Mouse (Mus musculus) heart, adult 11 months (tissue): ENCODE data around the gene Arhgap44.
A peak's percentile ranks its signal among the peaks of the same experiment; 100 is the strongest.

Experiments used
- DNase-seq: peaks from one replicate; pipeline ENCODE4 v3.0.0; 2022

Arhgap44 gene

DNA sequence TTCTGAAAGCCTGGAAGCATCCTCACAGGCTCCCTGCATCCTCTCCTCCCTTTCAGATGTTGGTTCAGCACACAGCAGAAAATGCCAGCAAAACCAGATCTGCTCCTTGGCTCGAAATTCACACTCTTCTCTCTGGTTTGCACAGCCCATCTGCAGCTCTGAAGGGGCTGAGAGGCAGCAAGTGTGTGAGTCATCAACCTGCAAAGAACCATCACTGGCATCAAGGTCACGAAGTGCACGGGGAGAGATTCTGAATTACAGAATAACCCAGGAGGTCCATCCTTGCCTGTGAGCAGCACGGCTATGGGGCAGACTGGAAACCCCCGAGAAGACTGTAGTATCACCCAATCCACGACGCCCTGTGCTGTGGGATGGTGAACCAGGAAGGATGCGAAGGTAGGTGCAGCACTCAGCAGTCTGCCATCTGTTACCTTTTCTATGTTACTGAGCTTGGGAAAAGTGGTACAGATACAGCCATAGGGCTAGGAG lies 27.5 kb downstream of the Arhgap44 start:
- peak; percentile 79 for DNase-seq

GRCm38 (mm10) chr11:65133661-65134060 lies 29.1 kb downstream of the Arhgap44 start:
- peak; percentile 55 for DNase-seq

GRCm38 (mm10) chr11:65129110-65129509 lies 33.7 kb downstream of the Arhgap44 start:
- DNase-seq: peak; percentile 12

DNA sequence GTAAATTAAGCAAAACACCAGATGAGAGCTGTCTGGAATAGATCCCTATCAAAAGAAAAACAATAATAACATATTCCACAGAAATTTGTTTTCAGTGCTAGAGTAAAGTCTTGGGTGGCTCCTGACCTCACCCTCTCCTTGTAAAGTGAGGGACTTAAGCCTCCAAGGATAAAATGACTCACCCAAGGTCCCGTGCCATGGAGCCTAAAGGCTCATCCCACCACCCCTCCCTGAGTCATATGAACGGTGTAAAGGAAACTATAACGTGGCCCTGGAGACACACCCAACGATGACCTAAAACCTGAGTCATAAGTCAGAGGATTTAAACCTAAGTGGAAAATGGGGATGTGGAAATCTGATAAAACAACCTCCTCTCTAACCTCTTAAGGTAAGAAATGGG lies 34.1 kb downstream of the Arhgap44 start:
- peak; percentile 27 for DNase-seq

- DNase-seq: peak; percentile 84
Measured at GRCm38 (mm10) chr11:65126566-65126965, 36.2 kb downstream of the Arhgap44 start.

DNA sequence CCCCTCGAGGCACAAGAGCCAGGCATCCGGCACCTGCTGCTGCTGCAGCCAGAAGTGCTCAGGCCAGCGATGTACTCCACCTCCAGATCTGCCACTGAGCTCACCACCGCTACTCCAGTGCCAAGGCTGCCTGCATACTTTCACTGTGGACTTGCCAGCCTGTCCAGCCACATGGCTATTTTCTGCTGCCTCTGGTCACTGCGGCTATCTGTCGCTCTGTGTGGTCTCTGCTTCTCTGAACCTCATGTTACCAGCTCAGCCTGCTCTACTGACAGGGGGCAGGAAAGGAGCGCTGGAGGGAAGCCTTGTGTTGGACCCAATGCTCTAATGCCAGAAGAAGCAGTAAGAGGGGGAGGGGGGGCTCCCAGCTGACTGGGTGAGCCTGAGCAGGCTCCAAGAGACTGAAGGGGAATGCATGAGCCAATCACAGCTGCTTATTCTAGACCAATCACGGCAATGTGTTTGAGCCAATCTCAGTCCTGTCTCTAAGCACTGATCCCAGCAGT lies 37.8 kb downstream of the Arhgap44 start:
- DNase-seq: peak; percentile 97

DNA sequence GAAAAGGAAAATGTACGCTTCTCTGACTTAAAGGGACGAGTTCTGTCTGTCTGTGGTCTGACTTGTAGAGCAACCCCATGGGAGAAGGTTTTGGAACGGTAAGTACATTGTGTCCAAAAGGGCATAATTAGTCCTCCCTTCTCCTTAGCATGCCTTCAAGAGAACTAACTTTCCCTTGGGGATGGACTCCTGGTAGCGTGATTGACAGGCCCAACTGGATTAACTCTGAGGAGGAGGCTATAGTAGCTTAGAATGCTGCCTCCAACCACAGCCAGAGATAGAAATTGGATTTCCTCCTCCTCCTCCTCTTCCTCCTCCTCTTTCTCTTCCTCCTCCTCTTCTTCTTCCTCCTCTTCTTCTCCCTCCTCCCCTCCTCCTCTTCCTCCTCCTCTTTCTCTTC lies 42.5 kb downstream of the Arhgap44 start:
- peak; percentile 69 for DNase-seq

DNA sequence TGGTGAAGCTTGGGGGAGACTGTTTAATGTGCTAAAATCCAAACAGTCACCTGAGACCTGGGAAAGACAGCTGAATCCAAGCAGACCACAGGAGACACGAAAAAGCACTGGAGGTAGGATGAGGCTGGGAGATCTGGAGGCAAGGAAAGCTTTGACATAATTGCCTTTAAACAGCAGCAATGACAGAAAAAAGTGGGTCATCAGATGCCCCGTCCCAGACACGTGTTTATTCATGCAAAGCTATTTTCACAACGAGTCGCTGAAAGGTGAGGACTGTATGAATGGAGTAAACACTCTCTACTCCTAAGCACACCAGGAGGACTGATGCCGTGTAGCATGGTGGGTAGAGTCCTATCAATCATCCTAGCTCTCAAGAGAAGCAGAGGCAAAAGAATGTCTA lies 47.0 kb downstream of the Arhgap44 start:
- peak; percentile 86 for DNase-seq

- peak; percentile 70 for DNase-seq
Measured at GRCm38 (mm10) chr11:65112086-65112485, 50.7 kb downstream of the Arhgap44 start.

- peak; percentile 54 for DNase-seq
Measured at GRCm38 (mm10) chr11:65111651-65112050, 51.1 kb downstream of the Arhgap44 start.

DNA sequence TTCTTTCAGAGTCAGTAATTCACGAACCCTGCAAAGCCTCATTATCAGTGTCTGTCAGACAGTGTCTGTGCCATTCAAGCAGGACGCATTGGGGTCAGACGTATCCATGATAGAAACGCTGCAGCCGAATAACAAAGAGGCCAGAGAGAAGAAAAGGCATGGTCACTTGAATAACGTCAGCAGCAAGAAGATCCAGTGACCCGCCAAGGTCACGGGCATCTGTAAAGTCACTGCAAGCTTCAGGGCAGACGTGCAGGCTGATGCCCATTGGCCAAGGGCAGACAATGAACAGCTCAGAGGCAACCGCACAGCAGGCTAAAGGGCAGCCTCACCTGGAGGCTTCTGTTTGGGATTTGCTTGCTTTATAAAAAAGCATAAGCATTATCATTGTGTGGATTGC lies 52.7 kb downstream of the Arhgap44 start:
- peak; percentile 75 for DNase-seq

- DNase-seq: peak; percentile 77
Measured at GRCm38 (mm10) chr11:65107734-65108171, 55.0 kb downstream of the Arhgap44 start.

DNA sequence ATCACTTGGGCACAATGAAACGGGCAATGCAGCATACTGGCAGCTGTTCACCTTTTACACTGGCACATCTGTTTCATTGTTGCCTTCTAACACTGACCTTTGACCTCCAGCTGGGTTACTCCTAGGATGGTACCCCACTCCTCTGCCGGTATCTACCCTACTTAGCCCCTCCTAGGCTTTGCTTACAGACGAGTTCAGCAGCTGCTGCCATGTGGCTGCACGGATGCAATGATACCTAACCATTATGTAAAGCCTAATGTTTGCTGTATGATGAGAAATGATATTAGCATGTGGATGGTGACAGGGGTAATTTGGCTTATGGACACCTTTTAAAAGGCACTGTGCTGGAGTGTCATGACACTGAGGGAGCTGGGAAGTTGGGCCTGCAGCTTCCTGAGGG lies 55.6 kb downstream of the Arhgap44 start:
- peak; percentile 82 for DNase-seq

DNA sequence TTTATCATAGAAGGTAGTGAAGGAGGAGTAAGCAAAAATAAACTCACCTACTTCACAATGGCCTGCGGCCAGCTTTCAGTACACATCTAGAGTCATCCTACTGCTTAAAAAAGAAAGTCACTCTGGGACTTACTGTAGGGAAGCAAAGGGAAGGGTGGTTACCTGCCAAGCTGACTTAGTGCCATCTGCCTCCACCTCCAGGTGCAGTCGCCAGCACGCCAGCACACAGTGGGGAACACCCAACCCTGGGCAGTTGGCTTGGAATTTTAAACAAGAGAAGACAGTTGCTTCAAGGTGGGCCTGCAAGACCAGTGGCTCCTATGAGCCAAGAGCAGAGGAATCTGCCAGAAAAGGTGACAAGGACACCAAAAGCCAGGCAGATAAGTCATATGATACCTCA lies 58.7 kb downstream of the Arhgap44 start:
- DNase-seq: peak; percentile 87

- peak; percentile 82 for DNase-seq
Measured at GRCm38 (mm10) chr11:65101206-65101605, 61.6 kb downstream of the Arhgap44 start.

DNA sequence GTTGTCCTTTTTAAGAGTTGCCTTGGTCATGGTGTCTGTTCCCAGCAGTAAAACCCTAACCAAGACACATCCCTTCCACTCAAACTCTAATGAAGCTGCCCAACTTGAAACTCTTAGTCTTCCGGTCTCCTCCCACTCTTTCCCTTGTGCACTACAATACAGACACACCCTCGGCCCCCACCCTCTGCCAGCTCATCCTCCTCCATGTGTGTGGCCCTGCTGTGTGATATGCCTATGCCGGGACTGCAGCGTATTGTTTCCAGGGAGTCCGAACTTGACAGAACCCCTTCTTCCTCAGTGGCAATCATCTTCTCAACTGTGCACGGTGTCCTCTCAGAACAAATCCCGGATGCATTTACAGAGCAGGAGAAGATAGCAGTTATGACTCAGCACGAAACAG lies 62.7 kb downstream of the Arhgap44 start:
- peak; percentile 82 for DNase-seq

DNA sequence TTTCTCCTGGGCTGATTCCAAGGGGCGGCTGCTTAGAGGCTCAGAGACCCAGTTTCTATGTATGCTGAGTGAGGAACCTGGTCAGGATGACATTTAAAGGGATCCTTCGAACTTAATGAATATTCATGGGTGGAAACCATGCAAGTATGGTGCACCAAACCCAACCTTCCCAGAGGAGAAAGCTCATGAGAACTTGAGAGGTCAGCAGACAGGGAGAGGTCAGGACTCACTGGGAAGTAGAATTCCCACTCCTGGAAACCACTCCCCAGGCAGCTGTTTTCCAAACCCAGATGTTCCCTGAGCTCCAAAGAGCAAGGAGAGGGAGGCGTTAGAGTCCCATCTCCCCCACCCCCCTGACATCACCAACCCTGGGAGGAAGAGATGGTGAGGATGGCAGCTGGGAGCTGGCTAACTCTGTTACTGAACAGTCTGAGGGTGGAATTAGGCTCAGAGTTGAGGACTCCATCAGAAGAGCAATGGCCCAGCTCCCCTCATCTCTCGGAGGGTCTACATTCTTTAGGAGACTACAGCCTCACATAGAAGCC lies 65.2 kb downstream of the Arhgap44 start:
- peak; percentile 84 for DNase-seq

DNA sequence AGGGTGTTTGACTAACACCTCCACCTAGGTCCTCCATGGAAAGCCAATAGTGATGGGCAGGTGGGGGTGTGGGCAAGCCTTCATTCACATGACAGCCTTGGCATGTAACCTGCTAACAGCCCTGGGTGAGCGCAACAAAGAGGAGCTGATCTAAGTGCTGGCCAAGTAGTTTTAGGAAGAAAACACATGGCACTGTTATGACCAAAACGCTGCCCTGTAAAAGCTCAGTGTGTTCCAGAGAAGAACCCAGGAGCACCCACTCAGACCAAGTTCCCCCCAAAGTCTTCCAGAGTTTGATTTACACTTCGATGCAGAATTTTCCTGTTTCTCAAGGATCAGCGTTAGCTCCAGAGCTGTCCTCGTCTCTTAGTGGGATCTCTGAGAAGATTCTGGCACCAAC lies 65.9 kb downstream of the Arhgap44 start:
- peak; percentile 67 for DNase-seq

DNA sequence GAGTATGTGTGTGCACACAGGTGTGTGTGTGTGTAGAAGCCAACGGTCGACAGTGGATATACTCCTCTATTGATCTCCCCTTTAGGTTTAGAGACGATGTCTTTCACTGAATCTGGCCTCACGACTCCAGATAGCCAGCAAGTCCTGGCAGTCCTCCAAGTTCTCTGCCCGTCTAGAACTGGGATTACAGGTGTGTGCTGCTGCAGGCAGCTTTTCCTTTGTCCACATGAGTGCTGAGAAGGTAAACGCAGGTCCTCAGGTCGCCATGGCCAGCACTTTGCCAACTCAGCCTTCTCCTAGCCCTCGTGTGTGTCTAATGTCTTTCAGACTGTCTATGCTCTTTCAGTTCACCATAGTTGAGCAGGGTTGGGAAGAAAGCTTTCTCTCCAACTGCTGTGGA lies 69.9 kb downstream of the Arhgap44 start:
- DNase-seq: peak; percentile 81

GRCm38 (mm10) chr11:65090386-65090785 lies 72.4 kb downstream of the Arhgap44 start:
- peak; percentile 66 for DNase-seq

GRCm38 (mm10) chr11:65089982-65090381 lies 72.8 kb downstream of the Arhgap44 start:
- peak; percentile 54 for DNase-seq

DNA sequence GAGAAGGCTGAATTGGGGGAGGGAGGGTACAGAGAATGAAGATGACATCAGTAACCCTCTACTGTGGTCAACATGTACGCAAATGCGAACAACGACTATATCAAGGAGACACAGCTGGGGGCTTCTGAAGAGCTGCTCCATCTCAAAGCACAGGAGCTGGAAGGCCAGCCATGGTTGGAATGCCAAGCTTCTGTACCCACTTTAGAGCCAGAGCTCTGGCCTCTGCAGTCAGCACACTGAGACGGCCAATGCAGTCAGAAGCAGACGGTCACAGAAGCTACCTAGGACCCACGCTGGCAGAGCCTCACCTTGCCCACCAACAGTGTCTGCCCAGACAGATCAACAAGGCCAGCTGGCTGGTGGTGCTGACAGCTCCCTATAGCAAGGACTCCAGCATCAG lies 73.5 kb downstream of the Arhgap44 start:
- peak; percentile 76 for DNase-seq

GRCm38 (mm10) chr11:65088451-65089222 lies 74.1 kb downstream of the Arhgap44 start:
- peak; percentile 79 for DNase-seq

DNA sequence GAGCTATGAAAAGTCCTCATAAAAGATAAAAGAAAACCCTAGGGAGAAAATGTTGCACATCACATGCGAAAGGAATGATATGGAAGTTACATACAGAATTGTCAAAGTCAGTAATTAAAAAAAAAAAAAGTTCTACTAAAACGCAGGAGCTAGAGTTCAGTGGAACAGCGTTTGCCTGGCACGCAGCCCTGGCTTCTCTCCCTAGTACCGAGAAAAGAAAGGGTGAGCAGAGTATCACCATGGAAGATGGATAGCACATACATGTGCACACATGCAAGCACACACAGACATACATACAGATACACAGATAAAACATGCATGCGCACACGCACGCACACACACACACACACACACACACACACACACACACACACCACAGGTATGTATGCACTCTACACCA lies 82.0 kb downstream of the Arhgap44 start:
- DNase-seq: peak; percentile 77
